ENCODE assay signal across 22 mouse cellular contexts in genomic region chr1:67079146-67079545, GRCm38 (mm10). TPM values are rescaled to one million over a fixed set of nuclear protein-coding genes. Genes with fewer than 3 reads are reported as not detected.
DNase-seq lines count a peak whose midpoint lies in the region; ATAC-seq and TF ChIP-seq lines count a peak whose summit lies in the region.
"Had no signal": no experiment of that assay in that cellular context is flagged by ENCODE, and none has a peak within 500 bp of the region (broad histone marks: within the 10 kb centered on the region; RNA-seq: fewer than 3 reads in every experiment).

No protein-coding gene starts in this region.

- no peak overlapping the region for H3K4me2 ChIP-seq in liver, embryonic 12.5 days
- H3K4me2 ChIP-seq in intestine, embryonic 15.5 days (replicated peaks), result no peak overlapping the region
- no peak overlapping the region for H3K4me2 ChIP-seq in intestine, postnatal 0 days (replicated peaks; ENCODE audit: low read depth)
- H3K4me2 ChIP-seq: embryonic facial prominence, embryonic 12.5 days; forebrain, embryonic 13.5 days; forebrain, embryonic 15.5 days had no signal

- no peak for TF ChIP-seq POLR2A in liver, adult 2 months (IDR thresholded peaks at IDR 0.05; ENCODE audit: extremely low read depth, insufficient read depth, low read length)
- TF ChIP-seq POLR2A in MEL (IDR thresholded peaks at IDR 0.05; ENCODE audit: control insufficient read depth in 1 of 2, insufficient read depth in 1 of 2, low read depth in 1 of 2, low read length in 2 of 2, poor library complexity in 1 of 2), result no peak

- 65% methylated on average over 7 of the region's 7 CpGs for WGBS in liver, adult 2 months
- WGBS in liver, embryonic 12.5 days (ENCODE audit: insufficient replicate concordance), result 57% methylated on average over 7 of the region's 7 CpGs
- 55% methylated on average over 7 of the region's 7 CpGs for WGBS in intestine, embryonic 15.5 days
- 35% methylated on average over 7 of the region's 7 CpGs for WGBS in intestine, postnatal 0 days

- peaks cover 12% of the 10 kb centered on the region for H3K4me1 ChIP-seq in liver, adult 2 months (ENCODE audit: control insufficient read depth, insufficient read depth, low read length)
- no peaks in the 10 kb centered on the region for H3K4me1 ChIP-seq in liver, embryonic 12.5 days
- peaks cover 0 to 4% of the 10 kb centered on the region in 2 experiments; a peak in 1 of 4 replicates for H3K4me1 ChIP-seq in MEL (ENCODE audit: control insufficient read depth in 1 of 2, insufficient read depth in 2 of 2, low read length in 2 of 2)
- no peaks in the 10 kb centered on the region for H3K4me1 ChIP-seq in intestine, embryonic 15.5 days (replicated peaks)
- no peaks in the 10 kb centered on the region for H3K4me1 ChIP-seq in intestine, postnatal 0 days (replicated peaks; ENCODE audit: control insufficient read depth, insufficient read depth, low read length)
- H3K4me1 ChIP-seq: embryonic facial prominence, embryonic 10.5 days; embryonic facial prominence, embryonic 12.5 days; forebrain, embryonic 13.5 days; forebrain, embryonic 15.5 days had no signal

- H3K36me3 ChIP-seq in liver, adult 2 months (ENCODE audit: control insufficient read depth, insufficient read depth, low read length), result no peaks in the 10 kb centered on the region
- no peaks in the 10 kb centered on the region for H3K36me3 ChIP-seq in liver, embryonic 12.5 days
- no peaks in the 10 kb centered on the region for H3K36me3 ChIP-seq in MEL (ENCODE audit: control insufficient read depth in 1 of 2, insufficient read depth in 2 of 2, low read length in 2 of 2)
- H3K36me3 ChIP-seq in intestine, embryonic 15.5 days, result no peaks in the 10 kb centered on the region
- H3K36me3 ChIP-seq in intestine, postnatal 0 days (ENCODE audit: control insufficient read depth, insufficient read depth), result no peaks in the 10 kb centered on the region
- H3K36me3 ChIP-seq: embryonic facial prominence, embryonic 10.5 days; embryonic facial prominence, embryonic 12.5 days; forebrain, embryonic 15.5 days had no signal

- peak overlapping the region; percentile 31; the same call in 1 of the 2 replicates for H3K27ac ChIP-seq in liver, adult 2 months (replicated peaks; ENCODE audit: insufficient read depth, low read depth, low read length)
- no peak overlapping the region for H3K27ac ChIP-seq in liver, embryonic 12.5 days
- H3K27ac ChIP-seq in MEL (ENCODE audit: control insufficient read depth, low read depth, low read length), result no peak overlapping the region
- peak overlapping the region; percentile 24; the same call in 1 of the 2 replicates for H3K27ac ChIP-seq in intestine, embryonic 15.5 days
- peak overlapping the region; percentile 60; the same call in 1 of the 2 replicates for H3K27ac ChIP-seq in intestine, postnatal 0 days (ENCODE audit: low read depth, low read length)
- H3K27ac ChIP-seq: embryonic facial prominence, embryonic 10.5 days; embryonic facial prominence, embryonic 12.5 days; forebrain, embryonic 13.5 days; forebrain, embryonic 15.5 days had no signal

- no peak overlapping the region for H3K9ac ChIP-seq in liver, adult 2 months (ENCODE audit: low read depth, low read length)
- H3K9ac ChIP-seq in liver, embryonic 12.5 days, result no peak overlapping the region
- no peak overlapping the region for H3K9ac ChIP-seq in MEL (ENCODE audit: control insufficient read depth, low read depth, low read length, poor library complexity, severe bottlenecking)
- no peak overlapping the region for H3K9ac ChIP-seq in intestine, embryonic 15.5 days
- H3K9ac ChIP-seq in intestine, postnatal 0 days (ENCODE audit: low read depth, low read length), result no peak overlapping the region
- H3K9ac ChIP-seq: embryonic facial prominence, embryonic 12.5 days; forebrain, embryonic 13.5 days; forebrain, embryonic 15.5 days; forebrain, postnatal 0 days had no signal

- peak; percentile 35 to 60; a peak in 2 of 4 replicates for TF ChIP-seq EP300 in MEL (IDR thresholded peaks at IDR 0.05; ENCODE audit: low read depth in 1 of 2, low read length in 2 of 2)

- no peak for TF ChIP-seq CTCF in liver, adult 2 months (IDR thresholded peaks at IDR 0.05; ENCODE audit: low read depth, low read length)
- TF ChIP-seq CTCF in MEL (IDR thresholded peaks at IDR 0.05 in 2 of 3, conservative IDR thresholded peaks at IDR 0.05 in 1 of 3; ENCODE audit: control insufficient read depth in 1 of 3, insufficient read depth in 1 of 3, low read depth in 2 of 3, low read length in 3 of 3, poor library complexity in 1 of 3, severe bottlenecking in 1 of 3), result no peak
- TF ChIP-seq CTCF in intestine, postnatal 0 days (IDR thresholded peaks at IDR 0.05; ENCODE audit: low read depth), result no peak

- H3K9me3 ChIP-seq in liver, embryonic 12.5 days (replicated peaks), result no peaks in the 10 kb centered on the region
- H3K9me3 ChIP-seq in MEL (replicated peaks; ENCODE audit: insufficient read depth, low read length), result no peaks in the 10 kb centered on the region
- no peaks in the 10 kb centered on the region for H3K9me3 ChIP-seq in intestine, embryonic 15.5 days
- H3K9me3 ChIP-seq in intestine, postnatal 0 days (ENCODE audit: control insufficient read depth), result no peaks in the 10 kb centered on the region
- H3K9me3 ChIP-seq: embryonic facial prominence, embryonic 10.5 days; embryonic facial prominence, embryonic 12.5 days; forebrain, embryonic 13.5 days; forebrain, embryonic 15.5 days had no signal

- H3K27me3 ChIP-seq in liver, adult 2 months (ENCODE audit: control insufficient read depth, insufficient read depth, low read length), result no peaks in the 10 kb centered on the region
- H3K27me3 ChIP-seq in liver, embryonic 12.5 days (replicated peaks), result no peaks in the 10 kb centered on the region
- H3K27me3 ChIP-seq in MEL (ENCODE audit: control insufficient read depth in 1 of 2, insufficient read depth in 2 of 2, low read length in 2 of 2), result no peaks in the 10 kb centered on the region
- H3K27me3 ChIP-seq in intestine, embryonic 15.5 days (replicated peaks), result no peaks in the 10 kb centered on the region
- H3K27me3 ChIP-seq in intestine, postnatal 0 days (replicated peaks; ENCODE audit: control insufficient read depth, insufficient read depth, low read length), result no peaks in the 10 kb centered on the region
- H3K27me3 ChIP-seq: embryonic facial prominence, embryonic 12.5 days; forebrain, embryonic 13.5 days; forebrain, embryonic 15.5 days had no signal

- no peak overlapping the region for H3K4me3 ChIP-seq in liver, adult 2 months (ENCODE audit: insufficient read depth, low read depth, low read length)
- H3K4me3 ChIP-seq in liver, embryonic 12.5 days, result no peak overlapping the region
- H3K4me3 ChIP-seq in MEL (ENCODE audit: control insufficient read depth in 1 of 2, insufficient read depth in 1 of 2, low read depth in 2 of 2, low read length in 2 of 2), result no peak overlapping the region
- no peak overlapping the region for H3K4me3 ChIP-seq in intestine, embryonic 15.5 days (replicated peaks)
- H3K4me3 ChIP-seq in intestine, postnatal 0 days (ENCODE audit: low read depth, low read length), result no peak overlapping the region
- H3K4me3 ChIP-seq: embryonic facial prominence, embryonic 10.5 days; embryonic facial prominence, embryonic 12.5 days; forebrain, embryonic 13.5 days; forebrain, embryonic 15.5 days had no signal

- ATAC-seq in liver, embryonic 12.5 days, result no peak
- ATAC-seq in intestine, embryonic 15.5 days, result peak; percentile 93
- ATAC-seq in intestine, postnatal 0 days, result peak; percentile 97
- no peak for ATAC-seq in CD4-positive, CD25-positive, alpha-beta regulatory T cell, adult 4 months
- ATAC-seq: forebrain, embryonic 13.5 days; forebrain, embryonic 15.5 days; forebrain, postnatal 0 days had no signal

- H3K79me2 ChIP-seq in liver, adult 2 months (ENCODE audit: control insufficient read depth, insufficient read depth, low read length), result no peaks in the 10 kb centered on the region
- H3K79me2 ChIP-seq in MEL (ENCODE audit: control insufficient read depth, insufficient read depth, low read length, poor library complexity), result no peaks in the 10 kb centered on the region

- DNase-seq in liver, adult 2 months (ENCODE audit: extremely low read depth, low read depth, low spot score), result no peak
- DNase-seq in MEL (ENCODE audit: low read depth, low spot score), result peak; percentile 24
- DNase-seq in heart, postnatal 25 days (ENCODE audit: low spot score), result no peak
- no peak for DNase-seq in MN1 (ENCODE audit: low spot score)
- DNase-seq: adrenal gland, adult 2 months; adrenal gland, postnatal 10 days; adrenal gland, postnatal 25 days; B cell, adult 2 months; cerebellum, adult 11 months; cerebellum, adult 18-20 months; cerebellum, adult 8-10 months; cerebellum, postnatal 10 days; cerebellum, postnatal 25 days; forebrain, postnatal 0 days had no signal

- no peak for TF ChIP-seq RAD21 in MEL (IDR thresholded peaks at IDR 0.05; ENCODE audit: low read depth, low read length)

- intact Hi-C loops in heart, postnatal 25 days (cut with DNase I), result no loop called here

TF ChIP-seq in MEL, 35 proteins besides CTCF, POLR2A, EP300 and RAD21 (continues in another document):
- TF ChIP-seq RCOR1 (IDR thresholded peaks at IDR 0.05; ENCODE audit: low read depth, low read length), result no peak
- TF ChIP-seq GATA1 (IDR thresholded peaks at IDR 0.05; ENCODE audit: low read depth, low read length), result 0 out of 2 replicates have a peak, but pooled peaks have one; percentile 24

RNA-seq across cellular contexts. Expression of gene Lancl1, which starts 40.5 kb away (rescaled TPM):
- 25.5 and 31.1 TPM in 2 replicates for total RNA-seq in liver, adult 2 months (2014; rRNA removed)
- polyA plus RNA-seq in liver, adult 2 months (2012; rRNA removed), result 29.5 and 39.2 TPM in 2 replicates
- polyA plus RNA-seq in liver, embryonic 12.5 days (2016; fragmentation: Nextera tagmentation; extraction: Ambion mirVana), result 27.6 and 31.9 TPM in 2 replicates
- 29.3 and 32.2 TPM in 2 replicates for total RNA-seq in MEL (2012; rRNA removed)
- 10 to 100 TPM in 1 of 2 experiments, not detected in 1; 50.3 TPM for polyA plus RNA-seq in MEL (2012; ENCODE audit: insufficient read depth in 1 of 2, insufficient read length in 2 of 2, low read depth in 1 of 2, low replicate concordance in 2 of 2, missing spikeins in 1 of 2)
- polyA plus RNA-seq in intestine, embryonic 15.5 days (2015; fragmentation: Nextera tagmentation; extraction: Ambion mirVana), result 68.5 and 71.6 TPM in 2 replicates
- 32.9 and 35.5 TPM in 2 replicates for polyA plus RNA-seq in intestine, postnatal 0 days (2015; fragmentation: Nextera tagmentation; extraction: Ambion mirVana)
- 10 to 100 TPM; 32.6 to 34.3 TPM for total RNA-seq in heart, postnatal 25 days (2021)
- polyA plus RNA-seq in CD4-positive, CD25-positive, alpha-beta regulatory T cell, adult 4 months (2017; shearing (Covaris generic)), result 10 to 100 TPM; 39.0 to 43.8 TPM

RNA-seq across cellular contexts. Expression of gene Cps1, which starts 43.7 kb away (rescaled TPM):
- total RNA-seq in liver, adult 2 months (2014; rRNA removed), result 3,653 and 4,046 TPM in 2 replicates
- polyA plus RNA-seq in liver, adult 2 months (2012; rRNA removed), result 745 and 766 TPM in 2 replicates
- 0.08 and 0.10 TPM in 2 replicates for polyA plus RNA-seq in liver, embryonic 12.5 days (2016; fragmentation: Nextera tagmentation; extraction: Ambion mirVana)
- total RNA-seq in MEL (2012; rRNA removed), result not detected in 2 replicates
- polyA plus RNA-seq in MEL (2012; ENCODE audit: insufficient read depth in 1 of 2, insufficient read length in 2 of 2, low read depth in 1 of 2, low replicate concordance in 2 of 2, missing spikeins in 1 of 2), result not detected
- 326 and 333 TPM in 2 replicates for polyA plus RNA-seq in intestine, embryonic 15.5 days (2015; fragmentation: Nextera tagmentation; extraction: Ambion mirVana)
- polyA plus RNA-seq in intestine, postnatal 0 days (2015; fragmentation: Nextera tagmentation; extraction: Ambion mirVana), result 217 and 240 TPM in 2 replicates
- not detected for total RNA-seq in heart, postnatal 25 days (2021)
- polyA plus RNA-seq in CD4-positive, CD25-positive, alpha-beta regulatory T cell, adult 4 months (2017; shearing (Covaris generic)), result not detected
- total RNA-seq: adrenal gland, postnatal 25 days had no signal

Comparison
In these comparisons a context has a peak if more than half of its experiments do, and no peak if none do; other contexts are left out.
1. H3K27ac ChIP-seq: peak in liver, adult 2 months (single experiment), intestine, embryonic 15.5 days (single experiment) and intestine, postnatal 0 days (single experiment); none in liver, embryonic 12.5 days (single experiment) and MEL (single experiment).
2. RNA of gene Cps1, which starts 43.7 kb away (polyA plus RNA-seq): 745 to 766 TPM in liver, adult 2 months, 326 to 333 TPM in intestine, embryonic 15.5 days and 217 to 240 TPM in intestine, postnatal 0 days; 0.08 to 0.10 TPM in liver, embryonic 12.5 days, not detected in MEL and not detected in CD4-positive, CD25-positive, alpha-beta regulatory T cell, adult 4 months; every median in the first group is over 100 times any median in the second.
3. ATAC-seq: peak in intestine, embryonic 15.5 days (single experiment) and intestine, postnatal 0 days (single experiment); none in liver, embryonic 12.5 days (single experiment) and CD4-positive, CD25-positive, alpha-beta regulatory T cell, adult 4 months (single experiment).